ENCODE assay signal across 22 mouse cellular contexts in the genomic region with DNA sequence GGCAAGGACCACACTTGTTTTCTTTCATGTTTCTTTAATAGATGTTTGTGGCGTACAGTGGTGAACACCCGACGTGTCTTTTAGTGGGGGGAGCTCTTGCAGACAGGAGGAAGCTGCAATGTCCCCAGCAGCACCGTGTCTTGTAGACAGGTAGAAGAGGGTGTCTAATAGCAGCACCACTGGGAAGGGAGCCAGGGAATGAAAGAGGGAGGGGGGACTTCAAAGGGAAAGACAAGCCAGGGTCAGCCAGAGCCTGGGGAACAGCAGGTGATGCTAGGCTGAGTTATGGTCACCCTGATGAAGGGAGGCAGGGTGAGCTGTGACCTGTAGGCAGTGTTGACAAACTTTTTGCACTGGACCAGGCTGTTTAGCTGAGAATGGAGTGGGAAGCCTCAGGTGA.
DNase-seq lines count a peak whose midpoint lies in the region; ATAC-seq and TF ChIP-seq lines count a peak whose summit lies in the region.
"Had no signal": no experiment of that assay in that cellular context is flagged by ENCODE, and none has a peak within 500 bp of the region (broad histone marks: within the 10 kb centered on the region; RNA-seq: fewer than 3 reads in every experiment).

No protein-coding gene starts in this region.

- H3K79me2 ChIP-seq in heart, adult 2 months (replicated peaks; ENCODE audit: control insufficient read depth, insufficient read depth, low read length): no peaks in the 10 kb centered on the region

- DNase-seq in cerebellum, postnatal 10 days: peak; percentile 26 to 32
- no peak for DNase-seq in cerebellum, adult 9-10 months
- peak in 1 of 2 experiments; percentile 16 for DNase-seq in heart, adult 2 months
- DNase-seq in heart, postnatal 36 days: no peak
- no peak for DNase-seq in kidney, adult 11 months
- DNase-seq in left cerebral cortex, postnatal 4 days: no peak
- DNase-seq: adrenal gland, adult 8-10 months; adrenal gland, postnatal 36 days; B cell, adult 2 months; cerebellum, adult 2 months; cerebellum, postnatal 25 days; forebrain, postnatal 0 days; gastrocnemius, adult 2 months; gastrocnemius, postnatal 25 days; kidney, adult 9 months had no signal

- H3K4me1 ChIP-seq in heart, adult 2 months (ENCODE audit: control insufficient read depth, insufficient read depth, low read length): no peaks in the 10 kb centered on the region
- H3K4me1 ChIP-seq in heart, embryonic 16.5 days (ENCODE audit: control insufficient read depth, insufficient read depth, low read length): peaks cover 14% of the 10 kb centered on the region
- H3K4me1 ChIP-seq: hindbrain, embryonic 10.5 days; hindbrain, embryonic 15.5 days had no signal

- intact Hi-C loops in heart, adult 2 months (cut with DNase I): no loop called here
- intact Hi-C loops in heart, postnatal 36 days (cut with DNase I): no loop called here
- intact Hi-C loops in left cerebral cortex, postnatal 4 days (cut with DNase I): no loop called here

- no peak overlapping the region for H3K4me3 ChIP-seq in heart, adult 2 months
- H3K4me3 ChIP-seq in heart, embryonic 16.5 days (ENCODE audit: low read length): no peak overlapping the region
- H3K4me3 ChIP-seq: forebrain, embryonic 13.5 days; gastrocnemius, adult 2 months; hindbrain, embryonic 10.5 days; hindbrain, embryonic 15.5 days had no signal

- H3K4me2 ChIP-seq in heart, embryonic 16.5 days (ENCODE audit: low read depth, low read length): no peak overlapping the region
- H3K4me2 ChIP-seq: forebrain, embryonic 13.5 days; hindbrain, embryonic 15.5 days had no signal

- no peak for TF ChIP-seq CTCF in heart, adult 2 months (IDR thresholded peaks at IDR 0.05)

- H3K27me3 ChIP-seq in heart, adult 2 months (ENCODE audit: control insufficient read depth, insufficient read depth, low read length): no peaks in the 10 kb centered on the region
- no peaks in the 10 kb centered on the region for H3K27me3 ChIP-seq in heart, embryonic 16.5 days (ENCODE audit: control insufficient read depth, insufficient read depth, low read length)
- H3K27me3 ChIP-seq: forebrain, embryonic 13.5 days; hindbrain, embryonic 15.5 days had no signal

- H3K9ac ChIP-seq in heart, adult 2 months (ENCODE audit: low read depth, low read length): no peak overlapping the region
- H3K9ac ChIP-seq in heart, embryonic 16.5 days (ENCODE audit: low read length): no peak overlapping the region
- H3K9ac ChIP-seq: forebrain, embryonic 13.5 days; forebrain, postnatal 0 days; hindbrain, embryonic 15.5 days had no signal

- H3K27ac ChIP-seq in heart, adult 2 months: no peak overlapping the region
- no peak overlapping the region for H3K27ac ChIP-seq in heart, embryonic 16.5 days (ENCODE audit: low read length)
- H3K27ac ChIP-seq: forebrain, embryonic 13.5 days; gastrocnemius, adult 2 months; hindbrain, embryonic 10.5 days; hindbrain, embryonic 15.5 days had no signal

- H3K36me3 ChIP-seq in heart, adult 2 months (ENCODE audit: control insufficient read depth, insufficient read depth, low read length): no peaks in the 10 kb centered on the region
- no peaks in the 10 kb centered on the region for H3K36me3 ChIP-seq in heart, embryonic 16.5 days (ENCODE audit: control insufficient read depth, insufficient read depth)
- H3K36me3 ChIP-seq: G1E; hindbrain, embryonic 10.5 days; hindbrain, embryonic 15.5 days had no signal

- TF ChIP-seq EP300 in heart, adult 2 months (IDR thresholded peaks at IDR 0.05; ENCODE audit: insufficient read depth, low read depth, low read length): 0 out of 2 replicates have a peak, but pooled peaks have one; percentile 24

- H3K9me3 ChIP-seq in heart, embryonic 16.5 days (replicated peaks; ENCODE audit: control insufficient read depth, low read length): no peaks in the 10 kb centered on the region; the same call in 1 of the 2 replicates
- H3K9me3 ChIP-seq: forebrain, embryonic 13.5 days; G1E; hindbrain, embryonic 10.5 days; hindbrain, embryonic 15.5 days had no signal

- no peak for TF ChIP-seq POLR2A in heart, adult 2 months (IDR thresholded peaks at IDR 0.05; ENCODE audit: insufficient read depth, low read depth, low read length)

- 53% methylated on average over 4 of the region's 4 CpGs for WGBS in heart, adult 2 months
- WGBS in heart, embryonic 16.5 days: 29% methylated on average over 4 of the region's 4 CpGs

- ATAC-seq in heart, embryonic 16.5 days (replicated peaks; ENCODE audit: extremely low read depth, insufficient read depth, low FRiP score): peak; percentile 94
- ATAC-seq: CD4-positive, CD25-positive, alpha-beta regulatory T cell, adult 4 months; forebrain, embryonic 13.5 days; forebrain, postnatal 0 days; intestine, postnatal 0 days had no signal

Comparison
In these comparisons a context has a peak if more than half of its experiments do, and no peak if none do; other contexts are left out.
1. DNase-seq: peak in cerebellum, postnatal 10 days (2 of 2); none in cerebellum, adult 9-10 months (single experiment), heart, postnatal 36 days (0 of 2), kidney, adult 11 months (single experiment) and left cerebral cortex, postnatal 4 days (single experiment).